Mouse (Mus musculus) bone marrow macrophage, adult 2 months (primary cell): Measurements from ENCODE around the gene Fzd10. TPM values are rescaled to one million over a fixed set of nuclear protein-coding genes. Genes with fewer than 3 reads are reported as not detected.

ENCODE experiments used
- H3K27ac ChIP-seq: 2 replicates; pipeline ENCODE4 v1.5.1; 2012; ENCODE audit warnings: low read depth, low read length; ENCODE audit not compliant: insufficient read depth
- H3K4me1 ChIP-seq: 2 replicates; pipeline ENCODE4 v1.6.1; 2012; ENCODE audit warnings: low read length; ENCODE audit not compliant: control insufficient read depth, insufficient read depth
- H3K4me3 ChIP-seq: 2 replicates; pipeline ENCODE4 v1.5.1; 2012; ENCODE audit warnings: mild to moderate bottlenecking, low read length, moderate library complexity; ENCODE audit not compliant: insufficient read depth
- CTCF ChIP-seq: IDR thresholded peaks from 2 replicates; pipeline ENCODE4 v1.5.1; 2012; ENCODE audit warnings: low read depth, mild to moderate bottlenecking, low read length, moderate library complexity
- POLR2A ChIP-seq: IDR thresholded peaks from 2 replicates; pipeline ENCODE4 v1.6.1; 2012; ENCODE audit warnings: mild to moderate bottlenecking, low read depth, low read length, borderline replicate concordance
- polyA plus RNA-seq: library from polyadenylated mRNA; stranded (reverse); fragments of >200 nt; gene quantifications from 2 replicates; pipeline ENCODE4 v1.2.4, GENCODE M21; 2012; ENCODE audit not compliant: missing spikeins, insufficient read depth, insufficient read length

Gene Fzd10
- polyA plus RNA-seq: not detected in 2 replicates

DNA sequence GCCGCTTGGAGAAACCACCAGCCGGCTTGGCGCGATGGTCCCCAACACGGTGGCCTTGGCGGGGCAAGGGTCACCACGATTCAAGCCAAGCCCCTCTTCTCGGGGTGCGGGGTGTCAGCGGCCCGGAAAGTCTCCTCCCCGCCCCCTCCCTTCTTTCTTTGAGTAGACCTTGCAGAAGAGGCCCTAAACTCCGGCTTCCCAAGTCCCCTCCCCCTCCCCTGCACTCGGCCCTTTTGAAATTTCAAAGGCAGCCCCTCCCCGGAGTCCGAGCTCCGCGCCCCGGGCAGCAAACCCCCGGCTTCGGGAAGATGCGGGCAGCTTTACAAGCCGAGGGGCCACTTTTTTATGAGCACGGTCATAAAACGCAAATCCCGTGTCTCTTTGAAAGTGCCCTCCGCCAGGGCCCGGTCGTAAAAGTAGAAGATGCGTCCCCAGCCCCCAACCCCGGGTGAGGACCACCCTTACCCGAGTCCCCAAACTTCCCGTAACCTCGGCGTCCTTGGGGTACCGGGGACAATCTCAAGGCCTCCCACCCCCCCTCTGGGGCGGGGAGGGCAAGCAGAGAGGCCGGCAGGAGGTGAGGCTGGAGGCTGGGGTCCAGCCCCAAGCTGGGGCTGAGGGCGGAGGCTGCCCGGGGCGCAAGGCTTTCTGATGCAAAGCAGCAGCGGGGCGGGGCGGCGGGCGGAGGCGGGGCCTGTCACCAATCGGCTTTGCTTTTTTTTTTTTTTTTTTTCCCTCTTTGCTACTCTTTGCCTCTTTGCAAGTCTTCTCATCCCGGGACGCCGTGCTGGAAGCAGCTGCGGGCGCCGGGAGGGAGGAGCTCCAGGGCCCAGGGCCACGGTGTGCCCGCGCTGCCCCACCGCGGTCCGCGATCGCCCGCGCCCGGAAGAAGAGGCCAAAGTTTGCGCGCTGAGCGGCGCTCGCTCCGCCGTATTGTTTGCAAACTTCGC is at the start of gene Fzd10:
Gene Fzd10, plus strand, starts transcription at position 773 of the 950 bp plus-strand sequence.
- no peak for TF ChIP-seq POLR2A
- Histone ChIP-seq H3K4me1 (no peaks in the 10 kb centered on the region), H3K4me3 (no peak within 1 kb of the TSS), H3K27ac (no peak within 1 kb of the TSS)

DNA sequence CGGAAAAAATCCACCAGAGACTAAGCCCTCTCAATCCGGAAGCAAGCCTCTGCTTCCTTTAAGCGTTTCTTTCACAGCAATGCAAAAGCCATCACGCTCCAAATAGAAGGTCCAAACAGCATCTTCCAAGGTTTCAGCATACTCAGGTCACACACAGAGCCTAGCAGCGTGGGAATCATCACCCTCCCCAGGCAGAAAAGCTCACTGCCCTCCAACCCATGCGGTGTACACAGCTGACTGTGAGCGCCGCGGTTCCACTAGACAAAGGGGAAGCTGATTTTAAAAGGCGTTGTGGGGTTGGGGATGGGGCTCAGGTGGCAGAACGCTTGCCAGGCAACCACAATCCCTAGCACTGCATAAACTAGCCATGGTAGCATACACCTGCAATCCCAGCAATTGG is 49.2 kb upstream of the Fzd10 start:
- H3K4me1 ChIP-seq: no peaks in the 10 kb centered on the region
- no peak overlapping the region for H3K4me3 ChIP-seq
- no peak overlapping the region for H3K27ac ChIP-seq
- TF ChIP-seq CTCF: no peak
- TF ChIP-seq POLR2A: no peak

DNA sequence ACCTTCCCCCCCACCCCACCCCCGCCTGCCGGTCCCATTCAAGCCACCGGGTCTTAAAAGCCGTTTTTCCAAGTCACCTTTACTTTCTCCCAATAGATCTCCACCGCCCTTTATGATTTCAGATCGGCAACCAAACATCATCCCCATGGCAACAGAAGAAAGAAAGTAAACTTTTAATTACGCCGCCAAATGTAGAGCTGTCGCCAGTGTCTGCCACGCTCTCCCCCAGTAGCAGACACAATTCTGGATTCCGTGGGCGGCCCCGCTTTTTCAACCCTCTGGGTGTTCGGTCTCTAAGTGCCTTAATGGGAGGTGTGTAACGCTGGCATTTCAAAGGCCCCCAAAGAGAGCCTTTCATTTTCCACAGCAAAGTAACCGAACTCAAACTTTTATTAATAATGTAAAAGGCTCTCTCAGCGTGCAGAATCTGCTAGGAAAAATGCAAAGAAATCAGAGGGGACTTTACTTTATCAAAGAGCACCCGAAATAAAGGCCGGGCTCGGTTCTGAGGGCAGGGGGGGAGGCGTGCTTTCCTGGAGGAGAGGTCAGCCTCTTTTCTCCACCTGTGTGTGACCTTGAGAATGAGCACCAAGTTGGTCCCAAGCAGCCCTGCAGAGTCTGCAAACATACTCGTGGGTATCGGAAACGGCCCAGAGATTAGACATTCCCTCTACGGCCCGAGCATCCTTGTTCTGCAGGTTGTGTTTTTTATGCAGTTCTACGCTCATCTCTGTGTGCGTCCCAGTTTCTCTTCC is 48.3 kb upstream of the Fzd10 start:
- TF ChIP-seq POLR2A: no peak
- no peak for TF ChIP-seq CTCF
- Histone ChIP-seq H3K27ac (no peak overlapping the region), H3K4me3 (no peak overlapping the region), H3K4me1 (no peaks in the 10 kb centered on the region)

DNA sequence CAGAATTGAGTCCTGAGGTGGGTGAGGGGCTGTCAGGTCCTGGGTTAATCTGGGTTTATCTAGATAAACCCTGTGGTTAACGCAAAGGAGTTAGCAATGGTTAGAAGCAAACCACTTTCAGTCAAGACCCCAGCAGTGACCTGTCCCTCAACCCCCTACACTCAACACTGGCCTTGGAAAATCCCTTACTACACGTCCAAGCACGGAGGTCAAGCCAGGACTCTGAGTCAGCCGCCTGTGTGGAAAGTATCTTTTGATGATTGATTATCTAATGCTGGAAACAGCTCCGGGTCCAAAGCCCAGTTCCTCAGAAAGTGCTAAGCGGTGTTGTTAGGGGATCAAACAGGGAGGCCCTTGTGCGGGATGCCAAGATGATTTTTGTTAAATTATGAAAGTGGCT is 42.5 kb upstream of the Fzd10 start:
- no peak overlapping the region for H3K27ac ChIP-seq
- no peaks in the 10 kb centered on the region for H3K4me1 ChIP-seq
- TF ChIP-seq POLR2A: no peak
- TF ChIP-seq CTCF: no peak
- no peak overlapping the region for H3K4me3 ChIP-seq

DNA sequence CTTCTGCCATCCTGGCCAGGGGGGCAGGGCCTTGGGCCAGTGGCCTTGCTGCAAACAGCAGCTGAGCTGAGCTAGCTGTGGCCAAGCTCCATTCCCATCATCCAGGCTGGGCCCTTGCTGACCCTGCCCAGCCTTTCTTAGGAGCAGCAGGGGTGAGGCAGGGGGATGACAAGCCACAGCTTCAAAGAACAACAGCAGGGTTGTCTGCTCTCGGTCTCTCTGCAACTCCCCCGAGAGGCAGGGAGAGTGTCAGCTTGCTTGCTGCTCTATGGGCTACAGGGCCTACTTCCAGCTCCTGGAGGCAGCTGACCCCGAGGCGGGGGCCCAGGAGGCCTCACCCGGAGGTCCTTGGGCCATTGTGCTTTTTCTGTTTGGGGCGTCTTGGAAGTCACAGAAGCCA is 33.3 kb upstream of the Fzd10 start:
- Histone ChIP-seq H3K4me1 (no peaks in the 10 kb centered on the region), H3K27ac (no peak overlapping the region), H3K4me3 (no peak overlapping the region)
- TF ChIP-seq POLR2A: no peak
- no peak for TF ChIP-seq CTCF

DNA sequence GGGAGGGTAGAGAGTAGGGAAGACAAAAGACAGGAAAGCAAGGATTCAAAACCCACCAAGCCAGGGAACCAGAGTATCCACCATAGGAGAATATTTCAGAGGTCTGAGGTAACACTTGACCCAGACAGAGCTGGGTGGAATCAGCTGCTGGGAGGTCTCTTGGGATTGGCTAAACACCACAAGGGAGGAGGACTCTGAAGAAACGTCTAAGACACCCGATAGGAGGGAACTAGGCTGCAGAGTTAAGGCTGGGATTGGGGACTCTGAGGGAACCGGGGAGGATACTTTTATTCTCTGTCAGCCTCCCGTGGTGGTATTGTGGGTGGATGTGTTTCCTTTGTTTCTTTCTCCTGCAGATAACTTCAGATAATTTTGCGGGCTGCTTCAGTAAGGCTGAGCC is 31.7 kb upstream of the Fzd10 start:
- no peak overlapping the region for H3K27ac ChIP-seq
- no peak overlapping the region for H3K4me3 ChIP-seq
- TF ChIP-seq CTCF (no peak), POLR2A (no peak)
- H3K4me1 ChIP-seq: no peaks in the 10 kb centered on the region

DNA sequence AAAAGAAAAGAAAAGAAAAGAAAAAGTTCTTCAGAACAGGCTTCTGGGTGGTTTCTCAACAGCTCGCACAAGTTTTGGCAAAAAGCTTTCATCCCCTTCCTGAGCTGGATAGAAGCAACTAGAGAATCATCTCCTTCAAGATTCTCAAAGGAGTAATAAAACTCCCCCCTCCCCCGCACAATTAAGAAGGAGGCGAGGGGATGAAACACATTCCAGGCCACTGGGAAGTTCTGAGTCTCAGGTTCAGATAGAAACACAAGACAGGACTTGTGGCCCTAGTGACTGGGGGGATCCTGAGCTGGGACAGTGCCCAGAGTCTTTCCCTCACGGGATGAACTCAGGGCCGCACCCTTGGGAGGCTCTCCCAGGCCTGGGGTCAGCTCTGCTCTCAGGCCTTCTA is 30.6 kb upstream of the Fzd10 start:
- Histone ChIP-seq H3K27ac (no peak overlapping the region), H3K4me3 (no peak overlapping the region), H3K4me1 (no peaks in the 10 kb centered on the region)
- no peak for TF ChIP-seq CTCF
- TF ChIP-seq POLR2A: no peak

DNA sequence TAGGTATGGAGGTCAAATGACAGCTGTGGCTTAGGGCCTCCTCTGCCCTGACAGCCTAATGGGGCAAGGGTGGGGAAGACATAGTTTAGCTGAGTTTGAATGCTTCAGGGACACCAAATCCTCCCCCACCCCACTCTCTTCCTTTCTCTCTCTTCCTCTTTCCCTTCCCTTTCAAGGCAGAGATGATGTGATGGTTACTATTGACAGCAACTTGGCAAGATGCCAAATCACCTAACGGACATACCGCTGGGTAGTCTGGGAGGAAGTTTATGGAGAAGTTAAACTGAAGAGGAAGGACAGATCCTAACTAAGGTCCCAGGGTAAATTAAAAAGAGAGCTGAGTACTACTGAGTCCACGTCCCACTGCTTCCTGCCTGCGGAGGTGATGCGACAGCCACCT is 29.8 kb upstream of the Fzd10 start:
- TF ChIP-seq CTCF: no peak
- TF ChIP-seq POLR2A: no peak
- no peak overlapping the region for H3K4me3 ChIP-seq
- no peak overlapping the region for H3K27ac ChIP-seq
- H3K4me1 ChIP-seq: no peaks in the 10 kb centered on the region

DNA sequence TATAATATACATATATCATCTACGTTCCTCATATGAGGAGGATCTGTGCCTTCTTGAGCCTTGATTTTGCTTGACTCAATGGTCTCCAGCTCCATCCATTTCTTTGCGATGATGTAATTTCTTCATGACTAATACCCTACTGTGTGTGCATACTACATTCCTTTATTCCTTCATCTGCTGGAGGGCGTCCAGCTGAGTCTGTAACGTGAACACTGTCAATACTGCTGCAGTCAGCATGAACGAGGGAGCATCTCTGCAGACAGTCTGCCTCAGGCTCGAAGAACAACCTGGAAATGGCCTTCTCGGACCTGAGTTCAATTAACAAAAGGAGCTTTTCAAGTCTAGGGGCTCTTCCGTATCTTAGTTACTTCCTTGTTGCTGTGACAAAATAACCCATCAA is 28.9 kb upstream of the Fzd10 start:
- no peak overlapping the region for H3K4me3 ChIP-seq
- H3K27ac ChIP-seq: no peak overlapping the region
- TF ChIP-seq CTCF (no peak), POLR2A (no peak)
- no peaks in the 10 kb centered on the region for H3K4me1 ChIP-seq
